Mouse (Mus musculus): Measurements from ENCODE around the gene Rela.

GRCm38 (mm10) chr19:5629907-5630306 is 7.4 kb upstream of the Rela start:
- no peak for TF ChIP-seq CTCF (IDR thresholded peaks at IDR 0.05)
- TF ChIP-seq EP300 (IDR thresholded peaks at IDR 0.05), result no peak

Measured in lung, postnatal 0 days (tissue).